Mouse (Mus musculus): ENCODE measurements around the gene Vmn1r212. TPM values are rescaled to one million over a fixed set of nuclear protein-coding genes. Genes with fewer than 3 reads are reported as not detected.

Vmn1r212 gene
- polyA plus RNA-seq (2014; fragmentation: Illumina TruSeq; extraction: RNeasy Lipid Tissue Mini Kit (QIAGEN cat#74804); ENCODE audit: low read depth, low replicate concordance): not detected

GRCm38 (mm10) chr13:22884105-22884504 lies at the start of gene Vmn1r212:
TSS of gene Vmn1r212 (minus strand) at chr13:22884205.

GRCm38 (mm10) chr13:22857461-22857860 lies 26.5 kb downstream of the Vmn1r212 start, which contains the start of gene Vmn1r211:
TSS of gene Vmn1r211 (minus strand) at chr13:22857561.

Other genes starting within 250 kb of the Vmn1r212 start
- not detected for gene Vmn1r207-ps, start 154.6 kb downstream of the Vmn1r212 start, polyA plus RNA-seq (2014; fragmentation: Illumina TruSeq; extraction: RNeasy Lipid Tissue Mini Kit (QIAGEN cat#74804); ENCODE audit: low read depth, low replicate concordance)
- not detected for gene Vmn1r208, start 106.8 kb downstream of the Vmn1r212 start, polyA plus RNA-seq (2014; fragmentation: Illumina TruSeq; extraction: RNeasy Lipid Tissue Mini Kit (QIAGEN cat#74804); ENCODE audit: low read depth, low replicate concordance)
- not detected for gene Vmn1r209, start 74.5 kb downstream of the Vmn1r212 start, polyA plus RNA-seq (2014; fragmentation: Illumina TruSeq; extraction: RNeasy Lipid Tissue Mini Kit (QIAGEN cat#74804); ENCODE audit: low read depth, low replicate concordance)
- gene Vmn1r210, start 52.9 kb downstream of the Vmn1r212 start, polyA plus RNA-seq (2014; fragmentation: Illumina TruSeq; extraction: RNeasy Lipid Tissue Mini Kit (QIAGEN cat#74804); ENCODE audit: low read depth, low replicate concordance): not detected
- not detected for gene Vmn1r211, start 26.6 kb downstream of the Vmn1r212 start, polyA plus RNA-seq (2014; fragmentation: Illumina TruSeq; extraction: RNeasy Lipid Tissue Mini Kit (QIAGEN cat#74804); ENCODE audit: low read depth, low replicate concordance)
- not detected for gene Vmn1r213, start 123.5 kb upstream of the Vmn1r212 start, polyA plus RNA-seq (2014; fragmentation: Illumina TruSeq; extraction: RNeasy Lipid Tissue Mini Kit (QIAGEN cat#74804); ENCODE audit: low read depth, low replicate concordance)
- not detected for gene Vmn1r214, start 146.2 kb upstream of the Vmn1r212 start, polyA plus RNA-seq (2014; fragmentation: Illumina TruSeq; extraction: RNeasy Lipid Tissue Mini Kit (QIAGEN cat#74804); ENCODE audit: low read depth, low replicate concordance)
- not detected for gene Vmn1r215, start 183.8 kb upstream of the Vmn1r212 start, polyA plus RNA-seq (2014; fragmentation: Illumina TruSeq; extraction: RNeasy Lipid Tissue Mini Kit (QIAGEN cat#74804); ENCODE audit: low read depth, low replicate concordance)
- gene Vmn1r217, start 234.0 kb upstream of the Vmn1r212 start, polyA plus RNA-seq (2014; fragmentation: Illumina TruSeq; extraction: RNeasy Lipid Tissue Mini Kit (QIAGEN cat#74804); ENCODE audit: low read depth, low replicate concordance): not detected
- not detected for gene Vmn1r218, start 248.9 kb upstream of the Vmn1r212 start, polyA plus RNA-seq (2014; fragmentation: Illumina TruSeq; extraction: RNeasy Lipid Tissue Mini Kit (QIAGEN cat#74804); ENCODE audit: low read depth, low replicate concordance)

Data from adipose tissue, adult 10 weeks (tissue).